In the genomic region with DNA sequence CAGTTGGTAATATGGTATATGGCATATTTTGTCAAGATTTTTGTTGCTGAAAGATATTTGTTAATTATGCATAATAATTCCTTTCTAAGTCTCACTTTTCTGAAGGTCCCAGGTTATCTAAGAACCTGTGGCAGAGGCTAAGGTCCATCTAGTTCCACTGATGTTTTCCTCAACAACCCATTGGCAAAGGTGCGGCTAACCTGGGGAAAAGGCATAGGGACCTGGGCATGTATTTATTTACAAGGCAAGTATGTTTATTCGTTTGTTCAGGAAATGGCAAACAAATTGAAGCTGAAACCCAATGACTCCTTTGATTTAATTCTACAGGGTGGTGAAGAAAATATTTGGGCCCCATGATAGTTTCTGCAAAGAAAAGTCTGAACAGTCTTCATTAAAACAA, we compare ENCODE assay signal across 16 mouse cellular contexts. TPM values are rescaled to one million over a fixed set of nuclear protein-coding genes. Genes with fewer than 3 reads are reported as not detected.
A peak's percentile ranks its signal among the peaks of the same experiment; 100 is the strongest.
DNase-seq lines count a peak whose midpoint lies in the region; ATAC-seq lines count a peak whose summit lies in the region.
"Had no signal": no experiment of that assay in that cellular context is flagged by ENCODE, and none has a peak within 500 bp of the region (broad histone marks: within the 10 kb centered on the region; RNA-seq: fewer than 3 reads in every experiment).

No protein-coding gene starts in this region.

- DNase-seq in neural tube, embryonic 11.5 days (ENCODE audit: low spot score), result no peak
- no peak for DNase-seq in neural tube, embryonic 10.5 days (ENCODE audit: extremely low spot score, low spot score)
- DNase-seq in hindbrain, embryonic 11.5 days (ENCODE audit: low spot score), result peak; percentile 37
- DNase-seq in lung, postnatal 25 days (ENCODE audit: low spot score), result no peak
- DNase-seq in right cerebral cortex, postnatal 36 days (ENCODE audit: low spot score in 2 of 2), result no peak
- no peak for DNase-seq in cerebellum, postnatal 4 days (ENCODE audit: low spot score in 2 of 2)
- DNase-seq: cerebellum, adult 11-12 months; lung, embryonic 14.5 days; thymus, adult 2 months had no signal

- peak overlapping the region; percentile 72 for H3K4me2 ChIP-seq in neural tube, embryonic 11.5 days (ENCODE audit: low read depth)
- peak overlapping the region; percentile 85 for H3K4me2 ChIP-seq in hindbrain, embryonic 11.5 days (replicated peaks; ENCODE audit: low read depth, low read length)
- H3K4me2 ChIP-seq in midbrain, embryonic 12.5 days (replicated peaks), result peak overlapping the region; percentile 77
- H3K4me2 ChIP-seq in neural tube, embryonic 15.5 days, result peak overlapping the region; percentile 73
- H3K4me2 ChIP-seq: embryonic facial prominence, embryonic 15.5 days; heart, embryonic 15.5 days; limb, embryonic 15.5 days; lung, embryonic 14.5 days had no signal

- peaks cover 5% of the 10 kb centered on the region; the same call in 1 of the 2 replicates for H3K4me1 ChIP-seq in neural tube, embryonic 11.5 days (ENCODE audit: control insufficient read depth, insufficient read depth, low read length)
- H3K4me1 ChIP-seq in hindbrain, embryonic 11.5 days (replicated peaks; ENCODE audit: control insufficient read depth, insufficient read depth, low read length), result 0 out of 2 replicates have a peak, but pooled peaks cover 3% of the 10 kb centered on the region
- H3K4me1 ChIP-seq in midbrain, embryonic 12.5 days, result peaks cover 19% of the 10 kb centered on the region
- peaks cover 31% of the 10 kb centered on the region for H3K4me1 ChIP-seq in neural tube, embryonic 15.5 days

- no peaks in the 10 kb centered on the region for H3K36me3 ChIP-seq in neural tube, embryonic 11.5 days (ENCODE audit: control insufficient read depth, insufficient read depth, low read length)
- H3K36me3 ChIP-seq in hindbrain, embryonic 11.5 days (ENCODE audit: control insufficient read depth, insufficient read depth, low read length), result no peaks in the 10 kb centered on the region
- no peaks in the 10 kb centered on the region for H3K36me3 ChIP-seq in midbrain, embryonic 12.5 days
- H3K36me3 ChIP-seq in neural tube, embryonic 15.5 days, result no peaks in the 10 kb centered on the region
- H3K36me3 ChIP-seq: embryonic facial prominence, embryonic 15.5 days; heart, embryonic 15.5 days; limb, embryonic 15.5 days had no signal

- H3K4me3 ChIP-seq in neural tube, embryonic 11.5 days (ENCODE audit: low read depth, low read length), result peak overlapping the region; percentile 93
- H3K4me3 ChIP-seq in hindbrain, embryonic 11.5 days (ENCODE audit: low read depth, low read length), result peak overlapping the region; percentile 49
- H3K4me3 ChIP-seq in midbrain, embryonic 12.5 days, result peak overlapping the region; percentile 74
- H3K4me3 ChIP-seq in neural tube, embryonic 15.5 days (replicated peaks), result peak overlapping the region; percentile 27
- H3K4me3 ChIP-seq: embryonic facial prominence, embryonic 15.5 days; heart, embryonic 15.5 days; limb, embryonic 15.5 days; myocyte had no signal

- peak overlapping the region; percentile 71 for H3K9ac ChIP-seq in neural tube, embryonic 11.5 days (ENCODE audit: low read length)
- peak overlapping the region; percentile 64 for H3K9ac ChIP-seq in hindbrain, embryonic 11.5 days (ENCODE audit: low read depth, low read length)
- peak overlapping the region; percentile 80 for H3K9ac ChIP-seq in midbrain, embryonic 12.5 days (replicated peaks)
- no peak overlapping the region for H3K9ac ChIP-seq in neural tube, embryonic 15.5 days (replicated peaks)
- H3K9ac ChIP-seq: embryonic facial prominence, embryonic 15.5 days; heart, embryonic 15.5 days; limb, embryonic 15.5 days; lung, embryonic 14.5 days had no signal

- 0 out of 2 replicates have a peak overlapping the region, but pooled peaks have one; percentile 20 for H3K27ac ChIP-seq in neural tube, embryonic 11.5 days (ENCODE audit: low read depth, low read length)
- H3K27ac ChIP-seq in hindbrain, embryonic 11.5 days (ENCODE audit: low read depth, low read length), result 0 out of 2 replicates have a peak overlapping the region, but pooled peaks have one; percentile 36
- peak overlapping the region; percentile 65 for H3K27ac ChIP-seq in midbrain, embryonic 12.5 days (replicated peaks)
- H3K27ac ChIP-seq in neural tube, embryonic 15.5 days (replicated peaks), result no peak overlapping the region
- H3K27ac ChIP-seq: embryonic facial prominence, embryonic 15.5 days; heart, embryonic 15.5 days; limb, embryonic 15.5 days had no signal

- ATAC-seq in neural tube, embryonic 11.5 days (ENCODE audit: insufficient read depth, low FRiP score, low TSS enrichment), result no peak
- ATAC-seq in hindbrain, embryonic 11.5 days (ENCODE audit: low FRiP score), result no peak
- no peak for ATAC-seq in midbrain, embryonic 12.5 days (ENCODE audit: low FRiP score, low read depth)
- ATAC-seq in neural tube, embryonic 15.5 days (ENCODE audit: low FRiP score), result no peak

- WGBS in neural tube, embryonic 11.5 days, result 9% methylated on average over 2 of the region's 2 CpGs
- 6% methylated on average over 2 of the region's 2 CpGs for WGBS in hindbrain, embryonic 11.5 days
- WGBS in midbrain, embryonic 12.5 days, result 15% methylated on average over 2 of the region's 2 CpGs
- WGBS in neural tube, embryonic 15.5 days, result 18% methylated on average over 2 of the region's 2 CpGs

- H3K9me3 ChIP-seq in neural tube, embryonic 11.5 days (ENCODE audit: control insufficient read depth, low read length), result no peaks in the 10 kb centered on the region
- no peaks in the 10 kb centered on the region for H3K9me3 ChIP-seq in hindbrain, embryonic 11.5 days (ENCODE audit: control insufficient read depth, low read length)
- no peaks in the 10 kb centered on the region for H3K9me3 ChIP-seq in midbrain, embryonic 12.5 days
- no peaks in the 10 kb centered on the region for H3K9me3 ChIP-seq in neural tube, embryonic 15.5 days (replicated peaks)
- H3K9me3 ChIP-seq: embryonic facial prominence, embryonic 15.5 days; heart, embryonic 15.5 days; limb, embryonic 15.5 days had no signal

- 0 out of 2 replicates have a peak, but pooled peaks cover 8% of the 10 kb centered on the region for H3K27me3 ChIP-seq in neural tube, embryonic 11.5 days (ENCODE audit: control insufficient read depth, insufficient read depth, low read length)
- H3K27me3 ChIP-seq in hindbrain, embryonic 11.5 days (ENCODE audit: control insufficient read depth, insufficient read depth, low read length), result 0 out of 2 replicates have a peak, but pooled peaks cover 3% of the 10 kb centered on the region
- H3K27me3 ChIP-seq in midbrain, embryonic 12.5 days, result no peaks in the 10 kb centered on the region
- H3K27me3 ChIP-seq in neural tube, embryonic 15.5 days (replicated peaks), result no peaks in the 10 kb centered on the region

RNA-seq across cellular contexts. Expression of gene Pou3f2, which starts 4.6 kb away (rescaled TPM):
- 28.2 and 31.3 TPM in 2 replicates for polyA plus RNA-seq in neural tube, embryonic 11.5 days (2014; fragmentation: Nextera tagmentation; extraction: Ambion mirVana)
- polyA plus RNA-seq in hindbrain, embryonic 11.5 days (2014; fragmentation: Nextera tagmentation; extraction: Ambion mirVana), result 44.5 and 64.1 TPM in 2 replicates
- 79.8 and 91.9 TPM in 2 replicates for polyA plus RNA-seq in midbrain, embryonic 12.5 days (2016; fragmentation: Nextera tagmentation; extraction: Ambion mirVana)
- 11.8 and 14.3 TPM in 2 replicates for polyA plus RNA-seq in neural tube, embryonic 15.5 days (2015; fragmentation: Nextera tagmentation; extraction: Ambion mirVana)
- polyA plus RNA-seq: lung, embryonic 14.5 days; myocyte; small intestine, adult 2 months had no signal

Comparison
In these comparisons a context has a peak if more than half of its experiments do, and no peak if none do; other contexts are left out.
1. H3K4me3 ChIP-seq: peak in every context shown above with its lines; median percentile 93 in neural tube, embryonic 11.5 days; 74 in midbrain, embryonic 12.5 days; 49 in hindbrain, embryonic 11.5 days; 27 in neural tube, embryonic 15.5 days.